Mouse (Mus musculus) hindbrain, embryonic 16.5 days (tissue): ENCODE measurements around the gene Dnmt3a. TPM values are rescaled to one million over a fixed set of nuclear protein-coding genes. Genes with fewer than 3 reads are reported as not detected.

ENCODE experiments used
- ATAC-seq: fragments of 200-750 bp; cut with Nextera tagmentation; 2 replicates; pipeline ENCODE4 v1.8.0; 2017; ENCODE audit warnings: moderate TSS enrichment, moderate library complexity
- H3K27ac ChIP-seq: fragments of 300-500 bp; sonication (generic); 2 replicates; pipeline ENCODE4 v1.5.1; 2014; ENCODE audit warnings: low read depth, mild to moderate bottlenecking, control low read depth, low read length, moderate library complexity
- H3K27me3 ChIP-seq: fragments of 300-500 bp; sonication (generic); replicated peaks from 2 replicates; pipeline ENCODE4 v1.6.1; 2014; ENCODE audit warnings: low read length; ENCODE audit not compliant: control insufficient read depth, insufficient read depth
- H3K36me3 ChIP-seq: fragments of 300-500 bp; sonication (generic); 2 replicates; pipeline ENCODE4 v1.6.1; 2014; ENCODE audit warnings: mild to moderate bottlenecking, low read length, moderate library complexity, mixed read lengths; ENCODE audit not compliant: control insufficient read depth, insufficient read depth
- H3K4me1 ChIP-seq: fragments of 300-500 bp; sonication (generic); 2 replicates; pipeline ENCODE4 v1.6.1; 2014; ENCODE audit warnings: low read depth, low read length; ENCODE audit not compliant: control insufficient read depth, insufficient read depth
- H3K4me2 ChIP-seq: fragments of 300-500 bp; sonication (generic); 2 replicates; pipeline ENCODE4 v1.6.1; 2014; ENCODE audit warnings: mild to moderate bottlenecking, low read length, control low read depth, moderate library complexity
- H3K4me3 ChIP-seq: fragments of 300-500 bp; sonication (generic); 2 replicates; pipeline ENCODE4 v1.5.1; 2014; ENCODE audit warnings: mild to moderate bottlenecking, low read length, control low read depth, moderate library complexity
- H3K9ac ChIP-seq: fragments of 300-500 bp; sonication (generic); 2 replicates; pipeline ENCODE4 v1.6.1; 2014; ENCODE audit warnings: low read depth, mild to moderate bottlenecking, control low read depth, low read length, moderate library complexity
- H3K9me3 ChIP-seq: fragments of 300-500 bp; sonication (generic); 2 replicates; pipeline ENCODE4 v1.6.1; 2014; ENCODE audit warnings: mild to moderate bottlenecking, low read length, moderate library complexity; ENCODE audit not compliant: control insufficient read depth
- WGBS: fragments of 180-500 bp; shearing (Covaris S2); extraction: QIAGEN DNeasy Blood & Tissue Kit; methylation state at CpG from one replicate; pipeline ENCODE4 v1.1.7; 2014; 5-methylcytosine and 5-hydroxymethylcytosine counted together
- polyA plus RNA-seq: library from polyadenylated mRNA; unstranded; fragments of >200 nt; fragmentation: Nextera tagmentation; extraction: Ambion mirVana; gene quantifications from 2 replicates; pipeline ENCODE4 v1.2.1, GENCODE M21; 2015

Dnmt3a gene
- polyA plus RNA-seq: 94.1 and 104 TPM in 2 replicates

GRCm38 (mm10) chr12:3805852-3806251 lies at the start of gene Dnmt3a:
TSS of gene Dnmt3a (plus strand) at chr12:3806007.
- no peaks in the 10 kb centered on the region for H3K9me3 ChIP-seq
- H3K4me1 ChIP-seq: peaks cover 31% of the 10 kb centered on the region
- H3K27me3 ChIP-seq: no peaks in the 10 kb centered on the region
- H3K36me3 ChIP-seq: no peaks in the 10 kb centered on the region
- WGBS: 26% methylated on average over 4 of the region's 4 CpGs
- peak within 1 kb of the TSS; percentile 94 for H3K9ac ChIP-seq
- peak within 1 kb of the TSS; percentile 95 for H3K27ac ChIP-seq
- H3K4me3 ChIP-seq: peak within 1 kb of the TSS; percentile 90
- H3K4me2 ChIP-seq: peak within 1 kb of the TSS; percentile 82
- peak; percentile 21; the same call in 1 of the 2 replicates for ATAC-seq

DNA sequence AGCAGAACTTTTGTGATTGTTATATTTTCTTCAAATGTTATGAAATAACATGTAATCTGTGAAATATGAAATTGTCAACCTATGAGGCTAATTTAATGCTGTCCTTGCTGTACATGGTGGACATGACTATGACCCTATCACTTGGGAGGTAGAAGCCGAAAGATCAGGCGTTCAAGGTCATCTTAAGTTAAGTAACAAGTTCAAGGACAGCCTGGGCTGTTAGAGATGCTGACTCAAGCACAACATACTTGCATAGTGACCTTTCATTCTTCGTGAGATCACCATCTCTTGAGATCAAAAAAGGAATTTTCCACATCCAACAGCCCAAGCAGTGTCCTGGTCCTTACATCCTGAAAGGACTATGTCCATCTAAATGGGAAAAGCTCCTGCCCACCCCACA lies 49.6 kb upstream of the Dnmt3a start:
- H3K4me1 ChIP-seq: peaks cover 1% of the 10 kb centered on the region; the same call in 1 of the 2 replicates
- H3K9me3 ChIP-seq: no peaks in the 10 kb centered on the region
- no peak overlapping the region for H3K9ac ChIP-seq
- 0 out of 2 replicates have a peak, but pooled peaks cover 5% of the 10 kb centered on the region for H3K36me3 ChIP-seq
- no peak overlapping the region for H3K27ac ChIP-seq
- H3K4me3 ChIP-seq: no peak overlapping the region
- H3K4me2 ChIP-seq: no peak overlapping the region
- no peaks in the 10 kb centered on the region for H3K27me3 ChIP-seq
- no peak for ATAC-seq
- WGBS: 95% methylated on average over 3 of the region's 3 CpGs

DNA sequence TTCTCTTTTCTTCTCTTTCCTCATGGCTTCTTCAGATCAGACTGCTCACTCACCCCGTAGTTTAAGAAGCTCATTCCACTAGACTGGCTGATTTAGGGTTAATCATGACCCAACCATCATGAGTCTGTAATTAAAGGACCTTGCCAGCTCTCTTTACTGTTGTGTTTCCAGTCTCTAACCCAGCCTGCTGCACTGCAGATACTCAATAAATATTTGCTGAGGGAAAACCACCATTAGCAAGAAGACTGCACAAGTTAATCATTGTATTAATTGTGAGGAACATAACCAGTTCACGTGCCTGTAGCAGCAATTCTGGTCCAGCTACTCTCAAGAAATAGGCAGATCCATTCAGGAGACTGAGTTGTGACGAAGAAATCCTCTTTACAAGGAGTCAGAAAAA lies 47.7 kb upstream of the Dnmt3a start:
- Histone ChIP-seq H3K9me3 (no peaks in the 10 kb centered on the region), H3K27me3 (no peaks in the 10 kb centered on the region), H3K36me3 (no peaks in the 10 kb centered on the region), H3K4me3 (no peak overlapping the region), H3K9ac (no peak overlapping the region), H3K4me2 (no peak overlapping the region), H3K27ac (no peak overlapping the region), H3K4me1 (peaks cover 6% of the 10 kb centered on the region; the same call in 1 of the 2 replicates)
- no peak for ATAC-seq
- WGBS: 85% methylated on average over 3 of the region's 3 CpGs

GRCm38 (mm10) chr12:3759419-3759818 lies 46.4 kb upstream of the Dnmt3a start:
- peaks cover 6% of the 10 kb centered on the region; the same call in 1 of the 2 replicates for H3K4me1 ChIP-seq
- no peaks in the 10 kb centered on the region for H3K9me3 ChIP-seq
- no peaks in the 10 kb centered on the region for H3K36me3 ChIP-seq
- 63% methylated on average over 4 of the region's 4 CpGs for WGBS
- H3K4me2 ChIP-seq: no peak overlapping the region
- H3K9ac ChIP-seq: no peak overlapping the region
- no peak overlapping the region for H3K4me3 ChIP-seq
- no peaks in the 10 kb centered on the region for H3K27me3 ChIP-seq
- ATAC-seq: no peak
- H3K27ac ChIP-seq: no peak overlapping the region

DNA sequence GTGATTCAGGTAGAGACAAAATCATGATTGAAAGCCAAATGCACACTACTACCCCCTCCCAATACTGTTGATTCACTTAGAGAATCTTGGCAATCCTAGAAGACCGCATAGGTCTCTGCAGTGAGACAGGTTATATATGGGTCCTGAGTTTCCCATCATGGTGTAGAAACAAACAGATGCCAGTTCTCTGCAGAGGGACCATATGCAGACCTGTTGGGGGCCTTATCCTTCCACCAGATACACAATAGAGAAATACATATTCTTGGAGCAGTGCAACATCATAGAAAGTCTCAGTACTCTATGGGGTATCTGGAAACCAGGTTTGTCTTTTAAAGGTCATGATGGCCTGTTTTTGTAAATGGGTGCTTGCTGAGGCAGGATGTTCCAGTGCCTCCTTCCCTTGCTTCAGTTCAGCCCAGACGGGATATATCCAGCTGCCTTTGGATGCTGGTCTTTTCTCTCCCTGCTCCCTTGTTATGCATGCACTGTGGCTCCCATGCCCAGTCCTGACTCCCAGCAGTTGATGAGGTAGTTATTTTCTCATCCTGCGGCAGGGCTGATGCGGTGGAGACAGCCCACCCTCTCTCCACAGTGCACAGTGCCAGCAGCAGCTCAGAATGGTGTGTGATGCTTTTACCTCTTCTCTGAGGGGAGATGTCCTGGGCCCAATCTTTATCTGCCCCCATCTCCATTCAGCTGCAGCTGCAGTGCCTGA lies 44.8 kb upstream of the Dnmt3a start:
- Histone ChIP-seq H3K27me3 (no peaks in the 10 kb centered on the region), H3K9ac (no peak overlapping the region), H3K36me3 (no peaks in the 10 kb centered on the region), H3K4me3 (no peak overlapping the region), H3K4me1 (peaks cover 6% of the 10 kb centered on the region; the same call in 1 of the 2 replicates), H3K27ac (peak overlapping the region; percentile 60; the same call in 1 of the 2 replicates), H3K9me3 (no peaks in the 10 kb centered on the region), H3K4me2 (no peak overlapping the region)
- 45% methylated on average over 4 of the region's 4 CpGs for WGBS
- peak; percentile 90 for ATAC-seq

DNA sequence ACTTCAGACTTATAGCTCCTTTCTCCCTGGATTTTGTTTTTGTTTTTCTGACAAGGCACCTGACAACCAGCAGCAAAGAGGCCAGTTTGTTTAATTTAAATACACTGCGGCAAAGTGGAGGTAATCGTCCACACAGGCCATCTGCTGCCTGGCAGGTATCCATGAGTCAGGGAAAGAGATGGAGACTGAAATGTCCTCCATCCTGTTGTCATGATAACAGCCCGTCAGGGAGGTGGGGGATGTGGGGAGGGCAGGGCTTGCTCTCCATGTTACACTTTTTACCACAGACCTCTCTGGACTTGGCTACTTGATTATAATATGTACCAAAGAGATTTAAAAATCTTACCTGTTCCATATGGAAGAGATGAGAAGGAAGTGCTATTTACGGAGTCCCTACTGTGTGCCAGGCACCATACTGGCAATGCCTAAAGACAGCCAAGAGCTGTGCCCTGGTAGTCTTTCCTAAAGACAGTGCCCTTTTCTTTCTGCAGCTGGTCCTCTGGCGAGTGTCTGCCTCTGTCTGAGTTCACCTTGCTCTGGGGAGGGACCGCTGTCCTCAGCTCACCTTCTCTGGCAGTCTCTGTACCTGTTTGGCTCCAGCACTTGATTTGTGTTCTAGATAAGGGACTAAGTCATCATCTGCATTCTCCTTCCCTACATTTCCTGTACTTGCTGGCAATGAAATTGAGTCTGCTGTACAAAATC lies 44.1 kb upstream of the Dnmt3a start:
- Histone ChIP-seq H3K36me3 (no peaks in the 10 kb centered on the region), H3K27me3 (no peaks in the 10 kb centered on the region), H3K9me3 (no peaks in the 10 kb centered on the region), H3K9ac (no peak overlapping the region), H3K4me3 (no peak overlapping the region), H3K4me2 (no peak overlapping the region), H3K4me1 (peaks cover 6% of the 10 kb centered on the region; the same call in 1 of the 2 replicates), H3K27ac (peak overlapping the region; percentile 62)
- WGBS: 59% methylated on average over 6 of the region's 6 CpGs
- ATAC-seq: peak; percentile 89

DNA sequence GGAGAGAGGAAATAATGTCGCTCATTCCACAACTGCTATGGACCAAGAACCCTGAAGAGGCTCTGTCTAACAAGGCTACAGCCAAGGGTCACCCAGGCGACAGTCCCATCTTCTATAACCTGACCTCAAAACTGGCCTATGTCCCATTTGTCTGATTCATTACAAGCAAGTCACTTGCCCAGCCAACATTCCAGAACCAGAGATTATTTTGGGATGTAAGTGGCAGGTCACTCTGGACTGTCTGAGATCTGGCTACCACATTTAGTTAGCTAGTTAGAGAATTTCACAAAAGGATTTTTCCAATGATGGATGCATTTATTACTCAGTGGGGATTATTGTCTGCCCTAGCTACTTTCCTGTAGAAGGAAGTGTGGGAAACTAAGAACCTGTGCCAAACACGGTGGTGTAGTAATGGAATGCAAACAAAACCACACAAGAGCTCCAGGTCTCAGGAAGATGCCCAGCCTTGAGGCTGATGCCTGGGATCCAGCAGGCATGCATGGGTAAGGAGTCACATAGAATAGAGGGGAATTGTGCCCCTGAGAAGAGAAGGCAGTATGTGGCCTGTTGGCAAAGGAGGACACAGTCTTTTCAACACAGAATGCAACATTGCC lies 41.5 kb upstream of the Dnmt3a start:
- no peak overlapping the region for H3K27ac ChIP-seq
- no peak overlapping the region for H3K4me2 ChIP-seq
- H3K27me3 ChIP-seq: no peaks in the 10 kb centered on the region
- H3K4me1 ChIP-seq: peaks cover 6% of the 10 kb centered on the region; the same call in 1 of the 2 replicates
- no peak overlapping the region for H3K4me3 ChIP-seq
- WGBS: 73% methylated on average over 3 of the region's 3 CpGs
- H3K36me3 ChIP-seq: no peaks in the 10 kb centered on the region
- no peak for ATAC-seq
- H3K9me3 ChIP-seq: no peaks in the 10 kb centered on the region
- H3K9ac ChIP-seq: no peak overlapping the region

- Histone ChIP-seq H3K27ac (no peak overlapping the region), H3K4me1 (no peaks in the 10 kb centered on the region), H3K9ac (no peak overlapping the region), H3K27me3 (no peaks in the 10 kb centered on the region), H3K9me3 (no peaks in the 10 kb centered on the region), H3K36me3 (no peaks in the 10 kb centered on the region), H3K4me3 (no peak overlapping the region), H3K4me2 (no peak overlapping the region)
- no peak for ATAC-seq
- WGBS: 49% methylated on average over 8 of the region's 8 CpGs
These were observed 38.4 kb upstream of the Dnmt3a start for GRCm38 (mm10) chr12:3767360-3767759.

DNA sequence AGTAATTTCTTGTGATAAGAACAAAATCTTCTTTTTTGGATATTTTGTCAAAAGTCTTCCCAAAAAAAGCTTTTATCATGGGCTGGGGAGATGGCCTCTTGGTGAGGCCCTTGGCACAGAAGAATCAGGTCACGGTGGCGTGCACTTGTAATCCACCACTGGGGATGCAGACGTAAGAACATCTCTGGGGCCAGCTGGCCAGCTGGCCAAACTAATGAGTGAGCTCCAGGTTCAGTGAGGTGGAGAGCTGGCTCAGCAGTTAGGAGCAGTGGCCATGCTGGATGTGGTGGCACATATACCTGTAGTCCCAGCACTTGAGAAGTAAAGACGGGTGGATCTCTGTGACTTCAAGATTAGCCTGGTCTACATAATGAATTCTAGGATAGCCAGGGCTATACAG lies 37.4 kb upstream of the Dnmt3a start:
- Histone ChIP-seq H3K4me2 (no peak overlapping the region), H3K27ac (no peak overlapping the region), H3K36me3 (no peaks in the 10 kb centered on the region), H3K4me3 (no peak overlapping the region), H3K27me3 (no peaks in the 10 kb centered on the region), H3K4me1 (no peaks in the 10 kb centered on the region), H3K9ac (no peak overlapping the region), H3K9me3 (no peaks in the 10 kb centered on the region)
- no peak for ATAC-seq
- WGBS: 82% methylated on average over 4 of the region's 4 CpGs
